Mouse (Mus musculus) MEL (cell line): ENCODE measurements at regions not wholly inside any gene's neighbourhood (a gene's known extent, or its start where the extent isn't known, plus 50 kb on each side); places are given as distances from the start of the nearest gene placed in this dataset.

Experiments used
- CTCF ChIP-seq, 3 experiments: IDR thresholded peaks in 2 of 3; conservative IDR thresholded peaks in 1 of 3; 2 replicates each; pipeline ENCODE4 v1.5.1; 2011 to 2012; ENCODE audit warnings: low read length in 3 of 3, low read depth in 2 of 3, mild to moderate bottlenecking in 2 of 3, improper control_type of control experiment in 1 of 3, inconsistent platforms in 1 of 3, mixed read lengths in 1 of 3, moderate library complexity in 1 of 3; ENCODE audit not compliant: control insufficient read depth in 1 of 3, insufficient read depth in 1 of 3, poor library complexity in 1 of 3, severe bottlenecking in 1 of 3
- E2F4 ChIP-seq: IDR thresholded peaks from 2 replicates; pipeline ENCODE4 v1.6.1; 2011; ENCODE audit warnings: low read depth, low read length, improper control_type of control experiment, borderline replicate concordance
- EP300 ChIP-seq, 2 experiments: IDR thresholded peaks; 2 replicates each; pipeline ENCODE4 v1.6.1; 2011; ENCODE audit warnings: improper control_type of control experiment in 2 of 2, low read length in 2 of 2, low read depth in 1 of 2, mild to moderate bottlenecking in 1 of 2
- ETS1 ChIP-seq: IDR thresholded peaks from 2 replicates; pipeline ENCODE4 v1.6.1; 2012; ENCODE audit warnings: low read depth, mild to moderate bottlenecking, inconsistent platforms, low read length, improper control_type of control experiment, moderate library complexity
- GABPA ChIP-seq: IDR thresholded peaks from 2 replicates; pipeline ENCODE4 v1.6.1; 2012; ENCODE audit warnings: low read depth, mild to moderate bottlenecking, inconsistent platforms, low read length, improper control_type of control experiment, moderate library complexity
- GATA1 ChIP-seq: IDR thresholded peaks from 2 replicates; pipeline ENCODE4 v1.6.1; 2011; ENCODE audit warnings: low read depth, low read length, improper control_type of control experiment
- MYC ChIP-seq: IDR thresholded peaks from 2 replicates; pipeline ENCODE4 v1.6.1; 2011; ENCODE audit warnings: low read depth, mild to moderate bottlenecking, low read length, improper control_type of control experiment, moderate library complexity
- POLR2A ChIP-seq, 2 experiments: IDR thresholded peaks; 2 replicates each; pipeline ENCODE4 v1.6.1; 2011 to 2012; ENCODE audit warnings: low read length in 2 of 2, mild to moderate bottlenecking in 2 of 2, control low read depth in 1 of 2, improper control_type of control experiment in 1 of 2, low read depth in 1 of 2, moderate library complexity in 1 of 2; ENCODE audit not compliant: control insufficient read depth in 1 of 2, insufficient read depth in 1 of 2, poor library complexity in 1 of 2
- POLR2AphosphoS2 ChIP-seq: IDR thresholded peaks from 2 replicates; pipeline ENCODE4 v1.6.1; 2011; ENCODE audit warnings: low read length, improper control_type of control experiment
- RCOR1 ChIP-seq: IDR thresholded peaks from 2 replicates; pipeline ENCODE4 v1.6.1; 2012; ENCODE audit warnings: low read depth, mild to moderate bottlenecking, inconsistent platforms, low read length, improper control_type of control experiment
- SMC3 ChIP-seq: IDR thresholded peaks from 2 replicates; pipeline ENCODE4 v1.6.1; 2011; ENCODE audit warnings: low read depth, low read length, improper control_type of control experiment
- TAL1 ChIP-seq: IDR thresholded peaks from 2 replicates; pipeline ENCODE4 v1.6.1; 2012; ENCODE audit warnings: mild to moderate bottlenecking, inconsistent platforms, low read length, moderate library complexity, mixed read lengths

- TF ChIP-seq POLR2AphosphoS2 (no peak), ETS1 (no peak), GABPA (no peak), CTCF (IDR thresholded peaks at IDR 0.05 in 2 of 3, conservative IDR thresholded peaks at IDR 0.05 in 1 of 3; ENCODE audit: control insufficient read depth in 1 of 3, insufficient read depth in 1 of 3, low read depth in 2 of 3, low read length in 3 of 3, poor library complexity in 1 of 3, severe bottlenecking in 1 of 3) (no peak), EP300 (IDR thresholded peaks at IDR 0.05; ENCODE audit: low read depth in 1 of 2, low read length in 2 of 2) (no peak), E2F4 (no peak), POLR2A (IDR thresholded peaks at IDR 0.05; ENCODE audit: control insufficient read depth in 1 of 2, insufficient read depth in 1 of 2, low read depth in 1 of 2, low read length in 2 of 2, poor library complexity in 1 of 2) (no peak), SMC3 (no peak), RCOR1 (no peak), MYC (no peak), GATA1 (no peak), TAL1 (no peak)
These were observed 121.1 kb upstream of the 2610301B20Rik start for GRCm38 (mm10) chr4:10753176-10753575.
